Mouse (Mus musculus) MEL (cell line): ENCODE data around the gene Gm1043. TPM values are rescaled to one million over a fixed set of nuclear protein-coding genes. Genes with fewer than 3 reads are reported as not detected.

Experiments
- DNase-seq: peaks from one replicate; pipeline ENCODE4 v3.0.0; 2011; ENCODE audit warnings: low read depth, low spot score
- H3K27ac ChIP-seq: 2 replicates; pipeline ENCODE4 v1.5.1; 2012; ENCODE audit warnings: low read depth, mild to moderate bottlenecking, control low read depth, low read length, moderate library complexity; ENCODE audit not compliant: control insufficient read depth
- H3K27me3 ChIP-seq, 2 experiments: fragments of 150-350 bp in 1 of 2; sonication (generic) in 1 of 2; 2 replicates each; pipeline ENCODE4 v1.6.1; 2012; ENCODE audit warnings: low read length in 2 of 2, mild to moderate bottlenecking in 2 of 2, improper control_type of control experiment in 1 of 2, moderate library complexity in 1 of 2; ENCODE audit not compliant: insufficient read depth in 2 of 2, control insufficient read depth in 1 of 2
- H3K36me3 ChIP-seq, 2 experiments: 2 replicates each; pipeline ENCODE4 v1.6.1; 2012 to 2014; ENCODE audit warnings: low read length in 2 of 2, improper control_type of control experiment in 1 of 2, inconsistent platforms in 1 of 2, mild to moderate bottlenecking in 1 of 2; ENCODE audit not compliant: insufficient read depth in 2 of 2, control insufficient read depth in 1 of 2
- H3K4me1 ChIP-seq, 2 experiments: fragments of 150-350 bp in 1 of 2; sonication (generic) in 1 of 2; 2 replicates each; pipeline ENCODE4 v1.6.1; 2012; ENCODE audit warnings: low read length in 2 of 2, improper control_type of control experiment in 1 of 2, mild to moderate bottlenecking in 1 of 2; ENCODE audit not compliant: insufficient read depth in 2 of 2, control insufficient read depth in 1 of 2
- H3K4me3 ChIP-seq, 2 experiments: fragments of 150-350 bp in 1 of 2; sonication (generic) in 1 of 2; 2 replicates each; pipeline ENCODE4 v1.5.1; 2012; ENCODE audit warnings: low read depth in 2 of 2, low read length in 2 of 2, mild to moderate bottlenecking in 2 of 2, moderate library complexity in 2 of 2, control low read depth in 1 of 2, improper control_type of control experiment in 1 of 2; ENCODE audit not compliant: control insufficient read depth in 1 of 2, insufficient read depth in 1 of 2
- H3K79me2 ChIP-seq: 2 replicates; pipeline ENCODE4 v1.6.1; 2012; ENCODE audit warnings: mild to moderate bottlenecking, low read length, moderate library complexity; ENCODE audit not compliant: control insufficient read depth, poor library complexity, insufficient read depth
- H3K9ac ChIP-seq: 2 replicates; pipeline ENCODE4 v1.6.1; 2012; ENCODE audit warnings: low read depth, mild to moderate bottlenecking, control low read depth, low read length, moderate library complexity; ENCODE audit not compliant: control insufficient read depth, poor library complexity, severe bottlenecking
- H3K9me3 ChIP-seq: fragments of 150-350 bp; sonication (generic); replicated peaks from 2 replicates; pipeline ENCODE4 v1.6.1; 2012; ENCODE audit warnings: mild to moderate bottlenecking, low read length, improper control_type of control experiment, moderate library complexity; ENCODE audit not compliant: insufficient read depth
- CHD1 ChIP-seq: IDR thresholded peaks from 2 replicates; pipeline ENCODE4 v1.6.1; 2012; ENCODE audit warnings: low read depth, mild to moderate bottlenecking, inconsistent platforms, low read length, improper control_type of control experiment
- CHD2 ChIP-seq: IDR thresholded peaks from 2 replicates; pipeline ENCODE4 v1.6.1; 2011; ENCODE audit warnings: low read length, improper control_type of control experiment
- E2F4 ChIP-seq: IDR thresholded peaks from 2 replicates; pipeline ENCODE4 v1.6.1; 2011; ENCODE audit warnings: low read depth, low read length, improper control_type of control experiment, borderline replicate concordance
- ELF1 ChIP-seq: IDR thresholded peaks from 2 replicates; pipeline ENCODE4 v1.6.1; 2014; ENCODE audit warnings: low read depth, mild to moderate bottlenecking, inconsistent platforms, low read length, improper control_type of control experiment, moderate library complexity
- EP300 ChIP-seq, 2 experiments: IDR thresholded peaks; 2 replicates each; pipeline ENCODE4 v1.6.1; 2011; ENCODE audit warnings: improper control_type of control experiment in 2 of 2, low read length in 2 of 2, low read depth in 1 of 2, mild to moderate bottlenecking in 1 of 2
- GABPA ChIP-seq: IDR thresholded peaks from 2 replicates; pipeline ENCODE4 v1.6.1; 2012; ENCODE audit warnings: low read depth, mild to moderate bottlenecking, inconsistent platforms, low read length, improper control_type of control experiment, moderate library complexity
- GATA1 ChIP-seq: IDR thresholded peaks from 2 replicates; pipeline ENCODE4 v1.6.1; 2011; ENCODE audit warnings: low read depth, low read length, improper control_type of control experiment
- HCFC1 ChIP-seq: IDR thresholded peaks from 2 replicates; pipeline ENCODE4 v1.6.1; 2012; ENCODE audit warnings: low read depth, mild to moderate bottlenecking, inconsistent platforms, low read length, improper control_type of control experiment, moderate library complexity
- JUND ChIP-seq: IDR thresholded peaks from 2 replicates; pipeline ENCODE4 v1.6.1; 2011; ENCODE audit warnings: low read depth, mild to moderate bottlenecking, improper control_type of control experiment, low read length
- MXI1 ChIP-seq: IDR thresholded peaks from 2 replicates; pipeline ENCODE4 v1.6.1; 2011; ENCODE audit warnings: mild to moderate bottlenecking, low read depth, low read length, improper control_type of control experiment
- MYB ChIP-seq: IDR thresholded peaks from 2 replicates; pipeline ENCODE4 v1.6.1; 2011; ENCODE audit warnings: mild to moderate bottlenecking, low read depth, low read length, improper control_type of control experiment
- MYC ChIP-seq: IDR thresholded peaks from 2 replicates; pipeline ENCODE4 v1.6.1; 2011; ENCODE audit warnings: low read depth, mild to moderate bottlenecking, low read length, improper control_type of control experiment, moderate library complexity
- NELFE ChIP-seq: IDR thresholded peaks from 2 replicates; pipeline ENCODE4 v1.6.1; 2011; ENCODE audit warnings: low read depth, low read length, improper control_type of control experiment
- POLR2AphosphoS5 ChIP-seq: IDR thresholded peaks from 2 replicates; pipeline ENCODE4 v1.6.1; 2012; ENCODE audit warnings: low read depth, borderline replicate concordance, mild to moderate bottlenecking, inconsistent platforms, low read length, moderate library complexity, mixed read lengths
- RAD21 ChIP-seq: IDR thresholded peaks from 2 replicates; pipeline ENCODE4 v1.6.1; 2011; ENCODE audit warnings: mild to moderate bottlenecking, low read depth, low read length, improper control_type of control experiment
- RCOR1 ChIP-seq: IDR thresholded peaks from 2 replicates; pipeline ENCODE4 v1.6.1; 2012; ENCODE audit warnings: low read depth, mild to moderate bottlenecking, inconsistent platforms, low read length, improper control_type of control experiment
- SIN3A ChIP-seq: IDR thresholded peaks from 2 replicates; pipeline ENCODE4 v1.6.1; 2012; ENCODE audit warnings: low read length, improper control_type of control experiment, inconsistent platforms
- SMC3 ChIP-seq: IDR thresholded peaks from 2 replicates; pipeline ENCODE4 v1.6.1; 2011; ENCODE audit warnings: low read depth, low read length, improper control_type of control experiment
- TCF12 ChIP-seq: IDR thresholded peaks from 2 replicates; pipeline ENCODE4 v1.6.1; 2014; ENCODE audit warnings: low read depth, mild to moderate bottlenecking, inconsistent platforms, low read length, improper control_type of control experiment, moderate library complexity
- UBTF ChIP-seq: IDR thresholded peaks from 2 replicates; pipeline ENCODE4 v1.6.1; 2012; ENCODE audit warnings: low read depth, mild to moderate bottlenecking, inconsistent platforms, low read length, improper control_type of control experiment, moderate library complexity, borderline replicate concordance; ENCODE audit not compliant: insufficient read depth
- USF1 ChIP-seq: IDR thresholded peaks from 2 replicates; pipeline ENCODE4 v1.6.1; 2014; ENCODE audit warnings: low read depth, mild to moderate bottlenecking, inconsistent platforms, low read length, improper control_type of control experiment, moderate library complexity
- USF2 ChIP-seq, 2 experiments: IDR thresholded peaks; 2 replicates each; pipeline ENCODE4 v1.6.1; 2011 to 2012; ENCODE audit warnings: improper control_type of control experiment in 2 of 2, low read length in 2 of 2, borderline replicate concordance in 1 of 2, inconsistent platforms in 1 of 2, low read depth in 1 of 2, mild to moderate bottlenecking in 1 of 2; ENCODE audit not compliant: insufficient read depth in 1 of 2
- ZC3H11A ChIP-seq: IDR thresholded peaks from 2 replicates; pipeline ENCODE4 v1.6.1; 2012; ENCODE audit warnings: low read depth, mild to moderate bottlenecking, inconsistent platforms, low read length, improper control_type of control experiment
- ZKSCAN1 ChIP-seq: IDR thresholded peaks from 2 replicates; pipeline ENCODE4 v1.6.1; 2012; ENCODE audit warnings: low read depth, mild to moderate bottlenecking, inconsistent platforms, low read length, improper control_type of control experiment, moderate library complexity
- ZMIZ1 ChIP-seq: IDR thresholded peaks from 2 replicates; pipeline ENCODE4 v1.6.1; 2012; ENCODE audit warnings: low read depth, mild to moderate bottlenecking, inconsistent platforms, low read length, improper control_type of control experiment, moderate library complexity
- ZNF384 ChIP-seq: IDR thresholded peaks from 2 replicates; pipeline ENCODE4 v1.6.1; 2012; ENCODE audit warnings: low read depth, mild to moderate bottlenecking, inconsistent platforms, low read length, improper control_type of control experiment
- polyA plus RNA-seq, 2 experiments: library from polyadenylated mRNA; stranded (reverse) in 1 of 2; unstranded in 1 of 2; fragments of >175 nt in 1 of 2; fragments of >200 nt in 1 of 2; gene quantifications; 2 replicates each; pipeline versions ENCODE4 v1.2.1 to v1.2.4; 2012; ENCODE audit warnings: low replicate concordance in 2 of 2, low read depth in 1 of 2; ENCODE audit not compliant: insufficient read length in 2 of 2, insufficient read depth in 1 of 2, missing spikeins in 1 of 2
- total RNA-seq: library from RNA; depleted of rRNA; stranded (reverse); fragments of 300-350 nt; gene quantifications from 2 replicates; pipeline ENCODE4 v1.2.3, GENCODE M21; 2012

The Gm1043 gene
- total and polyA plus RNA-seq, 3 experiments: not detected

GRCm38 (mm10) chr5:37184605-37185004 lies 99.4 kb downstream of the Gm1043 start:
- no peaks in the 10 kb centered on the region for H3K9me3 ChIP-seq
- H3K79me2 ChIP-seq: no peaks in the 10 kb centered on the region
- DNase-seq: no peak
- H3K4me1 ChIP-seq: no peaks in the 10 kb centered on the region
- no peak overlapping the region for H3K27ac ChIP-seq
- TF ChIP-seq MXI1: no peak
- no peak for TF ChIP-seq USF2 (IDR thresholded peaks at IDR 0.05; ENCODE audit: borderline replicate concordance in 1 of 2, insufficient read depth in 1 of 2, low read depth in 1 of 2, low read length in 2 of 2)
- TF ChIP-seq POLR2AphosphoS5: no peak
- TF ChIP-seq UBTF: no peak
- TF ChIP-seq SMC3: no peak
- TF ChIP-seq HCFC1: no peak
- no peak for TF ChIP-seq MYB
- TF ChIP-seq JUND: no peak
- no peak for TF ChIP-seq TCF12
- no peak for TF ChIP-seq CHD2
- no peak for TF ChIP-seq SIN3A
- TF ChIP-seq ZMIZ1: no peak
- no peak for TF ChIP-seq RAD21
- no peak for TF ChIP-seq GABPA
- TF ChIP-seq USF1: no peak
- TF ChIP-seq E2F4: no peak
- no peak for TF ChIP-seq ZNF384
- no peak for TF ChIP-seq CHD1
- TF ChIP-seq GATA1: no peak
- H3K36me3 ChIP-seq: no peaks in the 10 kb centered on the region
- no peaks in the 10 kb centered on the region for H3K27me3 ChIP-seq
- H3K4me3 ChIP-seq: no peak overlapping the region
- H3K9ac ChIP-seq: no peak overlapping the region

GRCm38 (mm10) chr5:37190378-37190777 lies 105.2 kb downstream of the Gm1043 start:
- Histone ChIP-seq H3K27ac (no peak overlapping the region), H3K9me3 (no peaks in the 10 kb centered on the region), H3K9ac (no peak overlapping the region), H3K27me3 (no peaks in the 10 kb centered on the region), H3K4me3 (no peak overlapping the region), H3K36me3 (no peaks in the 10 kb centered on the region), H3K4me1 (no peaks in the 10 kb centered on the region), H3K79me2 (no peaks in the 10 kb centered on the region)
- TF ChIP-seq E2F4: no peak
- no peak for TF ChIP-seq SIN3A
- TF ChIP-seq EP300 (IDR thresholded peaks at IDR 0.05; ENCODE audit: low read depth in 1 of 2, low read length in 2 of 2): no peak
- TF ChIP-seq TCF12: no peak
- no peak for TF ChIP-seq GABPA
- TF ChIP-seq POLR2AphosphoS5: no peak
- TF ChIP-seq UBTF: no peak
- TF ChIP-seq ZC3H11A: no peak
- TF ChIP-seq NELFE: no peak
- no peak for TF ChIP-seq RCOR1
- TF ChIP-seq ELF1: no peak
- TF ChIP-seq USF1: no peak
- TF ChIP-seq ZKSCAN1: no peak
- no peak for TF ChIP-seq MYC
- DNase-seq: no peak
